Mouse (Mus musculus) layer of hippocampus, adult 9-10 months (tissue): ENCODE results near the gene Atp5h.
"Not testable (repeated sequence)": the region's sequence is repeated elsewhere in the genome, so short reads cannot be mapped to it uniquely, and the experiment has no call there.

Source experiments
- DNase-seq: peaks from one replicate; pipeline ENCODE4 v3.0.0; 2022; ENCODE audit warnings: low spot score

Atp5h gene

GRCm38 (mm10) chr11:115400126-115400525 lies 19.6 kb downstream of the Atp5h start:
- no peak for DNase-seq

GRCm38 (mm10) chr11:115398085-115398484 lies 21.7 kb downstream of the Atp5h start:
- no peak for DNase-seq

DNA sequence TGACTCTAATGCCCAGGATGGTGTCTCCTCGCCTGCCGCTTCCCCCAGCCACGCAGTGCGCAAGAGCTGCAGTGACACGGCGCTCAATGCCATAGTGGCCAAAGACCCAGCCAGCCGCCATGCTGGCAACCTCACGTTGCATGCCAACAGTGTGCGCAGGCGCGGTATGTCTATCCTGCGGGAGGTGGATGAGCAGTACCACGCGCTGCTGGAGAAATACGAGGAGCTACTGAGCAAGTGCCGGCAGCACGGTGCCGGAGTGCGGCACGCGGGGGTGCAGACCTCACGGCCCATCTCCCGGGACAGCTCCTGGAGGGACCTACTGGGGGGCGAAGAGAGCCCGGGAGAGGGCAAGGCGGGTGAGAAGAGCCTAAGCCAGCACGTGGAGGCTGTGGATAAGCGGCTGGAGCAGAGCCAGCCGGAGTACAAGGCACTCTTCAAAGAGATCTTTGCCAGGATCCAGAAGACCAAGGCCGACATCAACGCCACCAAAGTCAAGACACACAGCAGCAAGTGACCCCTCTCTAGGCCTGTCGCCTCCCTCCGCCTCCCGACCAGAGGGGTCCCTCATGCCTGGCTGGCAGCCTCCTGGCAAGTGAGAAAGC lies 25.9 kb downstream of the Atp5h start:
- DNase-seq: no peak

DNA sequence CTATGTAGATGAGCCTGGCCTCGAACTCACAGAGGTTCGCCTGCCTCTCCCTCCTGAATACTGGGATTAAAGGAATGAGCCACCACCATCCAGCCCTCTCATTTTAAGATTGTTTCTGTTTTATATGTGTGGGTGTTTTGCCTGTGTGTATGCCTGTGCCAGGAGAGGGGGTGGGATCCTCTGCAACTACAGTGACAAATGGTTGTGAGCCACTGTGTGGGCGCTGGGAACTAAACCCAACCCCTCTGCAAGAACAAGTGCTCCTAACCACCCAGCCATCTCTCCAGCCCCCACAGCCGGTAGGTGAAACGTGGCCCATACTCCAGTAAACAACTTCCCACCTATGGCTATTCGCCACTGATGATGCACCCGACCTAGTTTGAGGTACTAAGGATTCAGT lies 28.4 kb downstream of the Atp5h start:
- no peak for DNase-seq

- not testable (repeated sequence) for DNase-seq
Measured at GRCm38 (mm10) chr11:115386859-115387258, 32.9 kb downstream of the Atp5h start.

DNA sequence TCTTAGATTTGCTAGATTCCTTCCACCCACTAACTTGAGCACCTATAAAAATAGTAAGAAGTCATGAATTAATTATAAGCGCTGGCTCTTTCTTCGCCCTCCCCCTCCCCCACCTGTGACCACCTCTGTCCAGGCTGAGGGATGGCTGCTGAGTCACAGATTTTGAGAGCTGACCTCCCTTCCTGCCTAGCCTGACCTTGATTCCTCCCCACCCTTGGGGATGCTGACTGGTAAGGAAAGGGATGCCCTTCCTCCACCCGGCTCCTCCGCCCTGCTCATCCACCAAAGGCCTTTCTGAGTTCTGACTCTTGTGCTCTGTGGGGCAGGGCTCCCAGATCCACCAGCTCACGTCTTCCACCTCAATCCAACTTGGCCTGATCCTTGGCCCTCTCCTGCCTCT lies 35.2 kb downstream of the Atp5h start:
- DNase-seq: no peak

DNA sequence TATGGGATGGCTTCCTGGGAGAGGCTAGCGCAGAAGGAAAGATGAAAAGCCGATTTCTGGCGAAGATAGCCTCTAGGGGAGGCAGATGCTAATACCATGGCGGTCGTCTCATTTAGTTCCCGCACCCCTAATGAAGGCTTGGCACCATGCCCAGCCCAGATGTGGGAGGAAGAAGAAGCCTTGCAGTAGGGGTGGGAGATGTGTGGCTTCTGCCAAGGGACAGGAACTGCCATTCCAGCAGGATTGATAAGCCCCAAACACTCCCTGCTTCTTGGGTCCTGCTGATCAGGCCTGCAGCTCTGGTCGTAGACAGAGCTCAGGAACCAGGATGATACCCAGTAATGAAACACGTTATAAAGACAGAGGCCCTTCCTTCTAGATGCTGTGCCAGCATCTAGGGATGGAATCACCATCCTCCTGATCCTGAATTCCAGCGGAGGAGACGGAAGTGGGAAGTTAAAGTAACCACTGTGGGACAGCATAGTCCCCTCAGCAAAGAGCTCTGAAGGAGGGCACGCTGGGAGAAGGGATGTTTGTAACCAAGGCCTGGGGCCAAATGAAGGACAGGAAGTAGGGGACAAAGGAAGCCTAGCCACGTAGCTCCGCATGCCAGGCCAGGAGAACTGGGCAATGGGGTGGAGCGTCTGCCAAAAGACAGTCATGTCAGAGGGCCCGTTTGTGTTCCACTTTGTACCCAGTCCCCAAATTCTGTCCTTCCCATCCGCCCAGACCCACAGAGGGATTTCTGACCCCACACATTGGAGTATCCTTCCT lies 35.9 kb downstream of the Atp5h start:
- no peak for DNase-seq

GRCm38 (mm10) chr11:115382891-115383290 lies 36.9 kb downstream of the Atp5h start:
- DNase-seq: no peak

DNA sequence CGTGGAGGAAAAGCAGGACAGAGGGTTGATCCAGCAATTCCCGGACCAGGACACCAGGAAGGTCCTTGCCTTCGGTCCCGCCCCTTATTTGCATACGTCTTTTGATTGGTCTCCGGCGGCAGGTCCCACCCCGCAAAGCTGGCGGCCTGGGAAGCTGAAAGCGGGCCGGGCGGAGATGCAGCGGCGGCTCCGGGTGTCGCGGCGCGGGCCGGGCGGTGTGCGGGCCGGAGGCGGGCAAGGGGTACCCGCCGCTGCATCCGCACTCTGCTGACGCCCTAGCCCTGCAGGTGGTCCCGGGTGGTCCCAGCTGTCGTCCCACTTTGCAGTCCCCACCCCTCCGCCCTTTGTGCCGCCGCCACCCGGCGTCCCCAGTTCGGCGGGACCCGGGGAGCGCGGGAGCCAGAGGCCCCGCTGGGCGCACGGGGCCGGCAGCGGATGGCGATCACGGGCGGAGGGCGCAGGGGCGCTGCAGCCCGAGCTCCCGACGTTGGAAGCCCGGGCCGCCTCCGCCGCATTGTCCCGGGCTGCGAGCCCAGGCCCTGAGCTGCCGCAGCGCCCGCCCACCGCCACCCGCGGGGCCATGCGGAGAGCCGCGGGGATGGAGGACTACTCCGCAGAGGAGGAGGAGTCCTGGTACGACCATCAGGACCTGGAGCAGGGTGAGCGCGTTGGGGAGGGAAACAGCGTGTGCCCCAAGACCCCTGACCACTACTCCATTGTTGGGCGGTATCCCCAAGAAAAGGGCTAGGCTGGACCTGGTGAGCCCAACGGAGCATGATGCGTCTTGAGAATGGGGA lies 37.8 kb downstream of the Atp5h start, which contains the start of gene Cdr2l:
TSS of gene Cdr2l (plus strand) at position 174 of the 797 bp plus-strand sequence.
- DNase-seq: no peak

- DNase-seq: no peak
Measured at GRCm38 (mm10) chr11:115381276-115381675, 38.5 kb downstream of the Atp5h start.

GRCm38 (mm10) chr11:115377854-115378253 lies 41.9 kb downstream of the Atp5h start:
- DNase-seq: no peak

GRCm38 (mm10) chr11:115377254-115377653 lies 42.5 kb downstream of the Atp5h start:
- DNase-seq: no peak

DNA sequence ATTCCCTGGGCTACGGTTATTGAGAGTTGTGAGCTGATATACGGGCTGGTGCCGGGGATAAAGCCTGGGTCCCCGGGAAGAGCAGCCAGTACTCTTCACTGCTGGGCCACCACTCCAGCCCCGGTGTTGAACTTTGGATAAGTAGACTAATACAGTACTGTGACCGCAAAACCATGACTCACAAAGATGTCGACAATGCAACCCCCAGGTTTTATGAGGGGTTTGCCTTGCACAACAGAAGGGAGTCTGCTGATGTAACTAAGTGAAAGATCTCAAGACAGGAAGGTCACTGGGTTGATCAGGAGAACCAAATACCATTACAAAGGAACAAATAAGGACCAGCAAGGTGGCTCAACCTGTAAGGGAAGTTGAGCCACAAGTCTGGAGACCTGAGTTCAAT lies 43.0 kb downstream of the Atp5h start:
- DNase-seq: no peak

DNA sequence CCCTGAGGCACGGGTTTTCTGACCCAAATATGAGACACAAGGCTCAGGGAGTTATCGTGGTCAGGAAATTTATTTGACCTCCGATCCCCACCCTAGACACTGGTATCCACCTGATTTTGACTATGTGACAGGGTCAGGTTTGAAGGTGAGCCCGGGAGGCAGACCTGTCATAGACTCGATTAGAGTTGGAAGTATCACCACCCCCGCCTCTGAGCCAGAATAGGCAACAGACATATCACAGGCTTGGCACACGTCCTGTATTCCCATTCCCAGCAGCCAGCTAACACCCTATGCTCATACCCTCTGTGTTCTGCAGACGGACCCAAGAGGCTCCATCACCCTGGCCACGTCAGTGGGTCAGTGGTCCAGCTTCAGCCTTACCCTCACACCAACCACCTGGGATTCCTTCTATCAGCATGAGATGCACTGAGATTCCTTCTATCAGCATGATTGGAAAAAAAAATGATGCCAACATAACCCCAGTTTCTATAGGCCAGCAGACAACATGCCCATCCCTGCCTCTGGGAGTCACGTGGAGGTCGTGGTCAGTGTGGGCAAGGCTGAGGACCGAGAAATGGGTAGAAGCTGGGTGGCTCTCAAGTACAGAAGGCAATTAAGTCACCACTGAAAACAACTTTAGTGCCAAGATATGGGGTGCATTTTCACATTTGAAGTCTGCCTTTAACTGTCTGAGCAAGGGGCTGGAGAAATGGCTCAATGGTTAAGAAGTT lies 44.9 kb downstream of the Atp5h start:
- no peak for DNase-seq

DNA sequence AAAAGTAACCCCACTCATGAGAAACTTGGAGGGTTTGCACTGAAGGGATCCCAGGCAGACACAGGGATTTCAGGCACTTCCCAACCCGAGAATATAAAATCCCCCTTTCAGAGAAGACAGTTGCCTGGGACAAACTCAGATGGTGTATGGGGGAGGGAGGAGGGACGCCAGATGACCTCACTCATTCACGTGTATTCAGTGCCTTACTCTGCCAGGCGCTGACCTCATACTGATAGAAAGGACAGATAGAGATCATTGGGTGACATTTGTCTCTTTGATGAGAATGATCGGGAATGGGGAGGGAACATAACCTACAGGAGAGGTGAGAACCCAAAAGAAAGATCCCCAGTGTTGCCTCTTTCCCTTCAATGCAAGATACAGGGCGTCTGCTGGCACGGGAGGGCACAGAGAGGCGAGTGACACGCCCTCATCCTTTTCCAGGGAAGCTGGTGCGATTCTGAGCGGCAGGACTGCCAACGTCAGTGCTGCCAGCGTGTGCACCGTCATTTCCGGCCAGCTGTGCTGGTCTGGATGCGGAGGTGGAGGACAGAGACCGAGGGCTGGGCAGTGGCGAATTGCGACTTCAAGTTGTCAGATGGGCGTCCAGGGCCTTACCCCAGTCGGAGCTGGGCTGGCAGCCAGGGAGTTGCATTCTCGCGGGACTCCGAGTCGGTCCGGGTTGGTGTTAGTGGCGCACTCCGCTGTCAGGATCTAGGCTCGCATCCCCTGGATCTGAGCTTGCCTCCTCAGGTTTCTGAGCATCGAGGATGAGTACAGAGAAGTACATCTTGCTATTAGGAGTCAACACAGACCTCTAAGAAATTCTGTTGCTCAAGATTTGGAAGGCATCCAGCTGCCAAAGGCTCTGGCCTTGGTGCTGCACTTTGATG lies 45.7 kb downstream of the Atp5h start:
- DNase-seq: no peak

GRCm38 (mm10) chr11:115372737-115373136 lies 47.0 kb downstream of the Atp5h start:
- DNase-seq: no peak

DNA sequence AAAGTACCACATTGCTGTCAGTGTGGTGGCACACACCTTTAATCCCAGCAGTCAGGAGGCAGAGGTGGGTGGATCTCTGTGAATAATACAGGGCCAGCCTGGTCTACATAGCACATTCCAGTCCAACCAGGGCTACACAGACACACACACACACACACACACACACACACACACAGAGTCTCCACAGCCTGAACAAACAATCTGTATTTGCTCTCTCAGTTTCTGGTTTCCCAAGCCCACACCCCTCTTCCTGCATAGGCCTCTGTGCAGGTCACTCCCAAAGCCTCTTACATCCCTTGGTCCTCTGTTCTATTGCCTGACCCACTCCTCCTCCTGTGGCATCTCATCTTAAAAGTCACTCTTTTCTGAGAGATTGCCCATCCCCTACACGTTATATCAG lies 47.7 kb downstream of the Atp5h start:
- no peak for DNase-seq

- no peak for DNase-seq
Measured at GRCm38 (mm10) chr11:115371354-115371753, 48.4 kb downstream of the Atp5h start.

DNA sequence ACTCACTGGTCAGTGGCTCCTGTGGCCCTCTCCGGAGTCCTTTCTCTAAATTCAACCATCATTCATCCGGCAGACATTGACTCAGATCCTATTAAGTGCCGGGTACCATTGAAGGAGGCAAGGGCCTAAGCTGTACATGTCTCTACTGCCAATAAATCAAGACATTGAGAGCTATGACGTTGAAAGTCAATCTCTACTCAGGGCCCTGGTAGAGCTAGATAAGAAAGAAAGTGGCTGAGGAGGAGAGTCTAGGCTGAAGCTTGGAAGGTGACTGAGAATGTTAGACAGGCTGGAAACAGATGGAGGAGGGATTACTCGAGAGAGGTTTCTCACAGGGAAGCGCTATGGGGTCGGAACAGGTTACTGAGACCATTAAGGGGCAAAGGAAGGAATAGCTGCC lies 49.4 kb downstream of the Atp5h start:
- no peak for DNase-seq

GRCm38 (mm10) chr11:115367395-115367944 lies 52.3 kb downstream of the Atp5h start, which contains the start of gene Hid1:
TSS of gene Hid1 (minus strand) at chr11:115367756.
- DNase-seq: no peak
